Mouse (Mus musculus) neural tube, embryonic 12.5 days (tissue): ENCODE results near the gene Sept5. TPM values are rescaled to one million over a fixed set of nuclear protein-coding genes. Genes with fewer than 3 reads are reported as not detected.

Source experiments
- ATAC-seq: fragments of 200-750 bp; cut with Nextera tagmentation; 2 replicates; pipeline ENCODE4 v1.8.0; 2017; ENCODE audit warnings: low read depth, mild to moderate bottlenecking, moderate TSS enrichment, moderate library complexity; ENCODE audit not compliant: low FRiP score
- H3K27ac ChIP-seq: fragments of 300-500 bp; sonication (generic); 2 replicates; pipeline ENCODE4 v1.5.1; 2016
- H3K27me3 ChIP-seq: fragments of 300-500 bp; sonication (generic); replicated peaks from 2 replicates; pipeline ENCODE4 v1.6.1; 2016; ENCODE audit warnings: mild to moderate bottlenecking
- H3K36me3 ChIP-seq: fragments of 300-500 bp; sonication (generic); 2 replicates; pipeline ENCODE4 v1.6.1; 2016; ENCODE audit warnings: mild to moderate bottlenecking
- H3K4me1 ChIP-seq: fragments of 300-500 bp; sonication (generic); 2 replicates; pipeline ENCODE4 v1.6.1; 2016
- H3K4me2 ChIP-seq: fragments of 300-500 bp; sonication (generic); replicated peaks from 2 replicates; pipeline ENCODE4 v1.6.1; 2016; ENCODE audit warnings: mild to moderate bottlenecking
- H3K4me3 ChIP-seq: fragments of 300-500 bp; sonication (generic); 2 replicates; pipeline ENCODE4 v1.5.1; 2016
- H3K9ac ChIP-seq: fragments of 300-500 bp; sonication (generic); 2 replicates; pipeline ENCODE4 v1.6.1; 2016; ENCODE audit warnings: mild to moderate bottlenecking
- H3K9me3 ChIP-seq: fragments of 300-500 bp; sonication (generic); 2 replicates; pipeline ENCODE4 v1.6.1; 2016; ENCODE audit warnings: mild to moderate bottlenecking
- WGBS: fragments of 180-500 bp; shearing (Covaris S2); methylation state at CpG from one replicate; pipeline ENCODE4 v1.1.7; 2016; 5-methylcytosine and 5-hydroxymethylcytosine counted together
- polyA plus RNA-seq: library from polyadenylated mRNA; unstranded; fragments of >200 nt; fragmentation: Nextera tagmentation; extraction: Ambion mirVana; gene quantifications from 2 replicates; pipeline ENCODE4 v1.2.1, GENCODE M21; 2016

The Sept5 gene
- polyA plus RNA-seq, 1 experiment from 2014 or later = 125 TPM

- peaks cover 99% of the 10 kb centered on the region for H3K27me3 ChIP-seq
- no peak overlapping the region for H3K27ac ChIP-seq
- H3K36me3 ChIP-seq = no peaks in the 10 kb centered on the region
- H3K9ac ChIP-seq = no peak overlapping the region
- H3K4me1 ChIP-seq = peaks cover 33% of the 10 kb centered on the region
- no peaks in the 10 kb centered on the region for H3K9me3 ChIP-seq
- 2% methylated on average over 10 of the region's 10 CpGs for WGBS
- 0 out of 2 replicates have a peak overlapping the region, but pooled peaks have one; percentile 2 for H3K4me3 ChIP-seq
- no peak for ATAC-seq
- H3K4me2 ChIP-seq = peak overlapping the region; percentile 64
These were observed 44.1 kb downstream of the Sept5 start for GRCm38 (mm10) chr16:18585676-18586075.

- Histone ChIP-seq H3K4me2 (peak overlapping the region; percentile 64), H3K27me3 (peaks cover 99% of the 10 kb centered on the region), H3K36me3 (no peaks in the 10 kb centered on the region), H3K4me3 (no peak overlapping the region), H3K9ac (no peak overlapping the region), H3K9me3 (no peaks in the 10 kb centered on the region), H3K4me1 (peaks cover 29% of the 10 kb centered on the region), H3K27ac (no peak overlapping the region)
- 8% methylated on average over 10 of the region's 10 CpGs for WGBS
- ATAC-seq = no peak
These were observed 44.7 kb downstream of the Sept5 start for GRCm38 (mm10) chr16:18584901-18585510.

GRCm38 (mm10) chr16:18583673-18584357 is 45.9 kb downstream of the Sept5 start:
- H3K4me3 ChIP-seq = no peak overlapping the region
- H3K4me1 ChIP-seq = peaks cover 29% of the 10 kb centered on the region
- no peak overlapping the region for H3K9ac ChIP-seq
- H3K27ac ChIP-seq = no peak overlapping the region
- H3K4me2 ChIP-seq = no peak overlapping the region
- no peak for ATAC-seq
- H3K27me3 ChIP-seq = peaks cover 96% of the 10 kb centered on the region
- no peaks in the 10 kb centered on the region for H3K9me3 ChIP-seq
- 8% methylated on average over 10 of the region's 10 CpGs for WGBS
- H3K36me3 ChIP-seq = no peaks in the 10 kb centered on the region

- 6% methylated on average over 10 of the region's 10 CpGs for WGBS
- peak overlapping the region; percentile 59; the same call in 1 of the 2 replicates for H3K4me2 ChIP-seq
These were observed 46.6 kb downstream of the Sept5 start for GRCm38 (mm10) chr16:18583169-18583568.

GRCm38 (mm10) chr16:18582426-18583148 is 47.2 kb downstream of the Sept5 start:
- Histone ChIP-seq H3K4me1 (peaks cover 25% of the 10 kb centered on the region), H3K27me3 (peaks cover 96% of the 10 kb centered on the region), H3K9ac (0 out of 2 replicates have a peak overlapping the region, but pooled peaks have one; percentile 38), H3K36me3 (no peaks in the 10 kb centered on the region), H3K4me3 (peak overlapping the region; percentile 31), H3K9me3 (no peaks in the 10 kb centered on the region), H3K27ac (no peak overlapping the region), H3K4me2 (peak overlapping the region; percentile 59)
- ATAC-seq = 0 out of 2 replicates have a peak, but pooled peaks have one; percentile 15
- under 1% methylated on average over 67 of the region's 67 CpGs for WGBS

More at GRCm38 (mm10) chr16:18583169-18583568, 46.6 kb downstream of the Sept5 start:
- Histone ChIP-seq H3K4me3 (no peak overlapping the region), H3K27ac (no peak overlapping the region), H3K9me3 (no peaks in the 10 kb centered on the region), H3K4me1 (peaks cover 29% of the 10 kb centered on the region), H3K27me3 (peaks cover 96% of the 10 kb centered on the region), H3K9ac (no peak overlapping the region), H3K36me3 (no peaks in the 10 kb centered on the region)
- ATAC-seq = no peak

- Histone ChIP-seq H3K4me2 (peak overlapping the region; percentile 59), H3K4me3 (peak overlapping the region; percentile 31), H3K9me3 (no peaks in the 10 kb centered on the region), H3K36me3 (no peaks in the 10 kb centered on the region), H3K4me1 (peaks cover 23% of the 10 kb centered on the region), H3K9ac (0 out of 2 replicates have a peak overlapping the region, but pooled peaks have one; percentile 38), H3K27me3 (peaks cover 92% of the 10 kb centered on the region), H3K27ac (no peak overlapping the region)
- no peak for ATAC-seq
- WGBS = under 1% methylated on average over 66 of the region's 66 CpGs
These were observed 48.0 kb downstream of the Sept5 start for GRCm38 (mm10) chr16:18581623-18582205.

GRCm38 (mm10) chr16:18581050-18581622 is 48.6 kb downstream of the Sept5 start:
- ATAC-seq = no peak
- Histone ChIP-seq H3K9me3 (no peaks in the 10 kb centered on the region), H3K9ac (no peak overlapping the region), H3K27me3 (peaks cover 88% of the 10 kb centered on the region), H3K27ac (no peak overlapping the region), H3K4me1 (peaks cover 17% of the 10 kb centered on the region), H3K4me2 (peak overlapping the region; percentile 59), H3K4me3 (0 out of 2 replicates have a peak overlapping the region, but pooled peaks have one; percentile 31), H3K36me3 (no peaks in the 10 kb centered on the region)
- WGBS = 1% methylated on average over 21 of the region's 21 CpGs

GRCm38 (mm10) chr16:18580389-18580788 is 49.4 kb downstream of the Sept5 start:
- Histone ChIP-seq H3K27ac (no peak overlapping the region), H3K4me2 (no peak overlapping the region), H3K4me1 (peaks cover 17% of the 10 kb centered on the region), H3K27me3 (peaks cover 80% of the 10 kb centered on the region), H3K4me3 (no peak overlapping the region), H3K9me3 (no peaks in the 10 kb centered on the region), H3K36me3 (no peaks in the 10 kb centered on the region), H3K9ac (no peak overlapping the region)
- ATAC-seq = no peak
- WGBS = 25% methylated on average over 2 of the region's 2 CpGs

- no peak for ATAC-seq
- peaks cover 53% of the 10 kb centered on the region for H3K27me3 ChIP-seq
- WGBS = 14% methylated on average over 5 of the region's 5 CpGs
- H3K9ac ChIP-seq = no peak overlapping the region
- H3K36me3 ChIP-seq = no peaks in the 10 kb centered on the region
- H3K4me1 ChIP-seq = peaks cover 16% of the 10 kb centered on the region
- no peaks in the 10 kb centered on the region for H3K9me3 ChIP-seq
- H3K27ac ChIP-seq = no peak overlapping the region
- no peak overlapping the region for H3K4me3 ChIP-seq
- no peak overlapping the region for H3K4me2 ChIP-seq
These were observed 52.1 kb downstream of the Sept5 start for GRCm38 (mm10) chr16:18577599-18578160.

- Histone ChIP-seq H3K4me2 (no peak overlapping the region), H3K9me3 (no peaks in the 10 kb centered on the region), H3K9ac (no peak overlapping the region), H3K4me1 (peaks cover 10% of the 10 kb centered on the region), H3K27me3 (peaks cover 47% of the 10 kb centered on the region), H3K27ac (no peak overlapping the region), H3K36me3 (no peaks in the 10 kb centered on the region), H3K4me3 (no peak overlapping the region)
- no peak for ATAC-seq
- 48% methylated on average over 3 of the region's 3 CpGs for WGBS
These were observed 52.7 kb downstream of the Sept5 start for GRCm38 (mm10) chr16:18577071-18577470.

GRCm38 (mm10) chr16:18574196-18574595 is 55.6 kb downstream of the Sept5 start:
- Histone ChIP-seq H3K4me3 (no peak overlapping the region), H3K4me1 (no peaks in the 10 kb centered on the region), H3K9me3 (no peaks in the 10 kb centered on the region), H3K9ac (no peak overlapping the region), H3K27me3 (peaks cover 18% of the 10 kb centered on the region), H3K36me3 (no peaks in the 10 kb centered on the region), H3K4me2 (no peak overlapping the region), H3K27ac (no peak overlapping the region)
- ATAC-seq = no peak
- 78% methylated on average over 8 of the region's 8 CpGs for WGBS
